Mouse (Mus musculus) neural tube, embryonic 15.5 days (tissue): ENCODE data around the gene Isg20l2. TPM values are rescaled to one million over a fixed set of nuclear protein-coding genes. Genes with fewer than 3 reads are reported as not detected.
"Not testable (repeated sequence)": the region's sequence is repeated elsewhere in the genome, so short reads cannot be mapped to it uniquely, and the experiment has no call there.

ENCODE experiments used
- ATAC-seq: fragments of 200-750 bp; cut with Nextera tagmentation; 2 replicates; pipeline ENCODE4 v1.8.0; 2017; ENCODE audit warnings: mild to moderate bottlenecking, moderate TSS enrichment, moderate library complexity; ENCODE audit not compliant: low FRiP score
- H3K27ac ChIP-seq: fragments of 300-500 bp; sonication (generic); replicated peaks from 2 replicates; pipeline ENCODE4 v1.5.1; 2015; ENCODE audit warnings: mild to moderate bottlenecking, inconsistent platforms
- H3K27me3 ChIP-seq: fragments of 300-500 bp; sonication (generic); replicated peaks from 2 replicates; pipeline ENCODE4 v1.6.1; 2015; ENCODE audit warnings: inconsistent platforms
- H3K36me3 ChIP-seq: fragments of 300-500 bp; sonication (generic); 2 replicates; pipeline ENCODE4 v1.6.1; 2015; ENCODE audit warnings: inconsistent platforms
- H3K4me1 ChIP-seq: fragments of 300-500 bp; sonication (generic); 2 replicates; pipeline ENCODE4 v1.6.1; 2015; ENCODE audit warnings: inconsistent platforms
- H3K4me2 ChIP-seq: fragments of 300-500 bp; sonication (generic); 2 replicates; pipeline ENCODE4 v1.6.1; 2015; ENCODE audit warnings: inconsistent platforms, mild to moderate bottlenecking, moderate library complexity
- H3K4me3 ChIP-seq: fragments of 300-500 bp; sonication (generic); replicated peaks from 2 replicates; pipeline ENCODE4 v1.5.1; 2015; ENCODE audit warnings: mild to moderate bottlenecking, inconsistent platforms
- H3K9ac ChIP-seq: fragments of 300-500 bp; sonication (generic); replicated peaks from 2 replicates; pipeline ENCODE4 v1.6.1; 2015; ENCODE audit warnings: mild to moderate bottlenecking, inconsistent platforms
- H3K9me3 ChIP-seq: fragments of 300-500 bp; sonication (generic); replicated peaks from 2 replicates; pipeline ENCODE4 v1.6.1; 2016; ENCODE audit warnings: inconsistent platforms
- WGBS: fragments of 180-500 bp; shearing (Covaris S2); methylation state at CpG from one replicate; pipeline ENCODE4 v1.1.7; 2015; ENCODE audit warnings: mixed read lengths; 5-methylcytosine and 5-hydroxymethylcytosine counted together
- polyA plus RNA-seq: library from polyadenylated mRNA; unstranded; fragments of >200 nt; fragmentation: Nextera tagmentation; extraction: Ambion mirVana; gene quantifications from 2 replicates; pipeline ENCODE4 v1.2.1, GENCODE M21; 2015

Isg20l2 gene
- 21.6 and 31.7 TPM in 2 replicates for polyA plus RNA-seq

GRCm38 (mm10) chr3:87930078-87930795 is at the start of gene Isg20l2, which contains the start of gene Rrnad1:
Gene Isg20l2, plus strand, starts transcription at chr3:87930314.
Gene Rrnad1, minus strand, starts transcription at chr3:87930717.
- under 1% methylated on average over 58 of the region's 78 CpGs for WGBS
- H3K9me3 ChIP-seq: no peaks in the 10 kb centered on the region
- peak within 1 kb of the TSS; percentile 80 for H3K4me2 ChIP-seq
- no peaks in the 10 kb centered on the region for H3K27me3 ChIP-seq
- H3K4me1 ChIP-seq: peaks cover 53% of the 10 kb centered on the region
- ATAC-seq: peak; percentile 97
- peak within 1 kb of the TSS; percentile 94 for H3K27ac ChIP-seq
- H3K36me3 ChIP-seq: peaks cover 41% of the 10 kb centered on the region
- peak within 1 kb of the TSS; percentile 87 for H3K9ac ChIP-seq
- H3K4me3 ChIP-seq: peak within 1 kb of the TSS; percentile 88

GRCm38 (mm10) chr3:87884291-87884690 is 45.8 kb upstream of the Isg20l2 start:
- Histone ChIP-seq H3K36me3 (peaks cover 9% of the 10 kb centered on the region), H3K27me3 (no peaks in the 10 kb centered on the region), H3K9ac (peak overlapping the region; percentile 95), H3K27ac (peak overlapping the region; percentile 88; the same call in 1 of the 2 replicates), H3K4me3 (peak overlapping the region; percentile 95), H3K4me2 (peak overlapping the region; percentile 75), H3K9me3 (no peaks in the 10 kb centered on the region), H3K4me1 (peaks cover 27% of the 10 kb centered on the region)
- WGBS: 5% methylated on average over 3 of the region's 3 CpGs
- ATAC-seq: no peak

- peak overlapping the region; percentile 88 for H3K27ac ChIP-seq
- no peaks in the 10 kb centered on the region for H3K9me3 ChIP-seq
- ATAC-seq: peak; percentile 17
- H3K27me3 ChIP-seq: no peaks in the 10 kb centered on the region
- peaks cover 9% of the 10 kb centered on the region for H3K36me3 ChIP-seq
- WGBS: 0% methylated on average over 28 of the region's 28 CpGs
- peak overlapping the region; percentile 95 for H3K4me3 ChIP-seq
- H3K9ac ChIP-seq: peak overlapping the region; percentile 95
- H3K4me2 ChIP-seq: peak overlapping the region; percentile 75
- H3K4me1 ChIP-seq: peaks cover 27% of the 10 kb centered on the region
Measured at GRCm38 (mm10) chr3:87884708-87885251, 45.3 kb upstream of the Isg20l2 start.

GRCm38 (mm10) chr3:87885281-87886003 is 44.7 kb upstream of the Isg20l2 start, which contains the start of gene Prcc:
Gene Prcc, minus strand, starts transcription at chr3:87885608.
- no peaks in the 10 kb centered on the region for H3K27me3 ChIP-seq
- H3K4me3 ChIP-seq: peak within 1 kb of the TSS; percentile 95
- H3K36me3 ChIP-seq: peaks cover 3% of the 10 kb centered on the region
- ATAC-seq: peak; percentile 98
- H3K4me1 ChIP-seq: peaks cover 27% of the 10 kb centered on the region
- under 1% methylated on average over 33 of the region's 33 CpGs for WGBS
- peak within 1 kb of the TSS; percentile 95 for H3K9ac ChIP-seq
- H3K27ac ChIP-seq: peak within 1 kb of the TSS; percentile 88
- peak within 1 kb of the TSS; percentile 75 for H3K4me2 ChIP-seq
- no peaks in the 10 kb centered on the region for H3K9me3 ChIP-seq

GRCm38 (mm10) chr3:87886004-87886365 is 44.1 kb upstream of the Isg20l2 start:
- 12% methylated on average over 10 of the region's 10 CpGs for WGBS
- no peak; the same call in 1 of the 2 replicates for ATAC-seq
- no peaks in the 10 kb centered on the region for H3K36me3 ChIP-seq

GRCm38 (mm10) chr3:87886416-87886815 is 43.7 kb upstream of the Isg20l2 start:
- Histone ChIP-seq H3K4me2 (peak overlapping the region; percentile 60), H3K27ac (no peak overlapping the region), H3K27me3 (no peaks in the 10 kb centered on the region), H3K4me1 (peaks cover 27% of the 10 kb centered on the region), H3K36me3 (no peaks in the 10 kb centered on the region), H3K4me3 (peak overlapping the region; percentile 95), H3K9ac (no peak overlapping the region), H3K9me3 (no peaks in the 10 kb centered on the region)
- ATAC-seq: no peak
- 85% methylated on average over 6 of the region's 6 CpGs for WGBS

More at GRCm38 (mm10) chr3:87886004-87886365, 44.1 kb upstream of the Isg20l2 start:
- peak overlapping the region; percentile 60 for H3K4me2 ChIP-seq
- peaks cover 27% of the 10 kb centered on the region for H3K4me1 ChIP-seq
- H3K4me3 ChIP-seq: peak overlapping the region; percentile 95
- no peaks in the 10 kb centered on the region for H3K27me3 ChIP-seq
- H3K9ac ChIP-seq: peak overlapping the region; percentile 41; the same call in 1 of the 2 replicates
- H3K9me3 ChIP-seq: no peaks in the 10 kb centered on the region
- H3K27ac ChIP-seq: peak overlapping the region; percentile 58; the same call in 1 of the 2 replicates

GRCm38 (mm10) chr3:87887400-87887799 is 42.7 kb upstream of the Isg20l2 start:
- not testable (repeated sequence) for H3K4me3 ChIP-seq, H3K27me3 ChIP-seq
- WGBS: 81% methylated on average over 4 of the region's 4 CpGs

GRCm38 (mm10) chr3:87891481-87891880 is 38.6 kb upstream of the Isg20l2 start:
- WGBS: 65% methylated on average over 3 of the region's 3 CpGs
- Histone ChIP-seq H3K4me1 (0 out of 2 replicates have a peak, but pooled peaks cover 2% of the 10 kb centered on the region), H3K4me2 (no peak overlapping the region), H3K27me3 (no peaks in the 10 kb centered on the region), H3K36me3 (no peaks in the 10 kb centered on the region), H3K4me3 (no peak overlapping the region), H3K27ac (no peak overlapping the region), H3K9me3 (no peaks in the 10 kb centered on the region), H3K9ac (no peak overlapping the region)
- ATAC-seq: no peak

More at GRCm38 (mm10) chr3:87887400-87887799, 42.7 kb upstream of the Isg20l2 start:
- H3K27ac ChIP-seq, H3K36me3 ChIP-seq, ATAC-seq, H3K9ac ChIP-seq, H3K9me3 ChIP-seq, H3K4me2 ChIP-seq: not testable (repeated sequence)
- H3K4me1 ChIP-seq: peaks cover 26% of the 10 kb centered on the region

GRCm38 (mm10) chr3:87893367-87893905 is 36.7 kb upstream of the Isg20l2 start:
- Histone ChIP-seq H3K27me3 (no peaks in the 10 kb centered on the region), H3K9ac (no peak overlapping the region), H3K4me3 (no peak overlapping the region), H3K9me3 (no peaks in the 10 kb centered on the region), H3K4me2 (no peak overlapping the region), H3K27ac (no peak overlapping the region), H3K4me1 (no peaks in the 10 kb centered on the region), H3K36me3 (no peaks in the 10 kb centered on the region)
- WGBS: 78% methylated on average over 3 of the region's 3 CpGs
- no peak for ATAC-seq

- Histone ChIP-seq H3K27ac (no peak overlapping the region), H3K9ac (no peak overlapping the region), H3K4me3 (no peak overlapping the region), H3K9me3 (no peaks in the 10 kb centered on the region), H3K36me3 (no peaks in the 10 kb centered on the region), H3K4me2 (no peak overlapping the region), H3K4me1 (no peaks in the 10 kb centered on the region), H3K27me3 (no peaks in the 10 kb centered on the region)
- WGBS: 67% methylated on average over 3 of the region's 3 CpGs
- no peak for ATAC-seq
Measured at GRCm38 (mm10) chr3:87899266-87899665, 30.8 kb upstream of the Isg20l2 start.

- Histone ChIP-seq H3K4me2 (no peak overlapping the region), H3K4me1 (no peaks in the 10 kb centered on the region), H3K9ac (no peak overlapping the region), H3K36me3 (no peaks in the 10 kb centered on the region), H3K27ac (no peak overlapping the region), H3K9me3 (no peaks in the 10 kb centered on the region), H3K4me3 (no peak overlapping the region), H3K27me3 (no peaks in the 10 kb centered on the region)
- no peak for ATAC-seq
- 85% methylated on average over 3 of the region's 3 CpGs for WGBS
Measured at GRCm38 (mm10) chr3:87899776-87900175, 30.3 kb upstream of the Isg20l2 start.
